Mouse (Mus musculus): ENCODE measurements around the gene Frmd5. TPM values are rescaled to one million over a fixed set of nuclear protein-coding genes. Genes with fewer than 3 reads are reported as not detected.
"Not testable (repeated sequence)": the region's sequence is repeated elsewhere in the genome, so short reads cannot be mapped to it uniquely, and the experiment has no call there.

The Frmd5 gene
- polyA plus RNA-seq, 1 experiment, result 0.45 TPM

DNA sequence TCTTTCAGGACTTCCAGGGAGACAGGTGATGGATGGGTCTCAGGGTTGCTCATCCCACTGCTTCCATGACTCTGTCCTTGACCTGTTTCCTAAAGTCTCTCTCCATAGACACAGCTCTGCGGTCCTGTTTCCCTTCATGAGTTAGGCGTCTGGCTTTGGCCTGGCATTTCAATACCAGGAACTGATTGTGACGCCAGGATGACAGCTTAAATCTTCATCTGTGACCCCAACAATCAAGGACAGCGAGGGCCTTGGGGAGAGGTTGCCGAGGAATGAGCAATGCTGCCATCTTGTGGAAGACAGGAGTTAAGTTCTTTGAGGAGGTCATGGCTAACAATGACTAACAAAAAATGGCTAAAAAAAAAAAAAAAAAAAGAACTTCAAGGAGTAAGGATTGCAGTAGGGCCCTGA lies 25.6 kb upstream of the Frmd5 start:
- no peak overlapping the region for H3K27ac ChIP-seq (ENCODE audit: insufficient read depth, low read depth, low read length)
- H3K4me3 ChIP-seq (ENCODE audit: insufficient read depth, low read depth, low read length), result no peak overlapping the region
- WGBS, result 10% methylated on average over 5 of the region's 5 CpGs
- no peaks in the 10 kb centered on the region for H3K36me3 ChIP-seq (ENCODE audit: control insufficient read depth, insufficient read depth, low read length)
- H3K27me3 ChIP-seq (replicated peaks; ENCODE audit: control insufficient read depth, insufficient read depth, low read length), result no peaks in the 10 kb centered on the region
- no peaks in the 10 kb centered on the region for H3K4me1 ChIP-seq (ENCODE audit: control insufficient read depth, insufficient read depth, low read length)
- TF ChIP-seq CTCF (conservative IDR thresholded peaks at IDR 0.05; ENCODE audit: insufficient read depth, insufficient read length, low read depth, low read length) (peak; percentile 71), POLR2A (IDR thresholded peaks at IDR 0.05; ENCODE audit: low read depth, low read length) (no peak)
- DNase-seq, result peak; percentile 53

DNA sequence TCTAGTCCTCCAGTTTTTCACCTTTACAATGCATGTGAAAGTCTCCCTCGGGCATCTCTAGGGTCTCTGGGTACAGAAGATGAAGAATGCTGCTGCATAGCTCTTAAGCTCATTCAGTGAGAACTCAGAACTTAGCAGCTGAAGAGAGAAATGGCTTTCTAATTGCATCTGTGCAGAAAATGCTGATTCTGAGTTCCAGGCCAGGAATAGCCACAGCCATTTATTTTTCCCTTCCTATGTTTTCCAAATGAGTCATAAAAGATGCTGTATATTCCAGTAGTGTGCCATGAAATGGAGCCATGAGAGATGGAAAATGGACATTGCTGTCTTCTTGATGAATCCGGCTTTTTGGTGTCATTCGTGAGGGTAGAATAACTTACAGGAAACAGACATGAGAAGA lies 21.5 kb upstream of the Frmd5 start:
- Histone ChIP-seq H3K27ac (ENCODE audit: insufficient read depth, low read depth, low read length) (no peak overlapping the region), H3K36me3 (ENCODE audit: control insufficient read depth, insufficient read depth, low read length) (no peaks in the 10 kb centered on the region), H3K4me3 (ENCODE audit: insufficient read depth, low read depth, low read length) (no peak overlapping the region), H3K4me1 (ENCODE audit: control insufficient read depth, insufficient read depth, low read length) (no peaks in the 10 kb centered on the region), H3K27me3 (replicated peaks; ENCODE audit: control insufficient read depth, insufficient read depth, low read length) (no peaks in the 10 kb centered on the region)
- WGBS, result 88% methylated on average over 3 of the region's 3 CpGs
- no peak for DNase-seq
- TF ChIP-seq POLR2A (IDR thresholded peaks at IDR 0.05; ENCODE audit: low read depth, low read length) (no peak), CTCF (conservative IDR thresholded peaks at IDR 0.05; ENCODE audit: insufficient read depth, insufficient read length, low read depth, low read length) (no peak)

DNA sequence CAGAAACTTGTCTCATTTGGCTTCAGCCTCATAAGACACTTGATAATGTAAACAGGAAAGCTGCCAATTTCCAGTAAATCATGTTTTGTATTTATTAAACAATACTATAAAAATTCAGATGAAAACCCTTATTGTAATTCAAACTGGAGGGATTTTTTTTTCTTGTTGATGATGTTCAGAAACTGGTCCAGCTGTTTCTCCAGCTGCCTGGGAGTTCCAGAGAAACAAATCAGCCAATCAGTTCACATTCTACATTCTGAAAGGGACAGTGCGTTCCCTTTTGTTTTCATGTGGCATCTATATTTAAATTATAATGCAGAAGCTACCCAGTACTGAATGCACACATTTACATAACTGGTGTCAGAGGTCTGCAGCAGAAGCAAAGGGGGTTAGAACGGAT lies 19.3 kb upstream of the Frmd5 start:
- no peaks in the 10 kb centered on the region for H3K4me1 ChIP-seq (ENCODE audit: control insufficient read depth, insufficient read depth, low read length)
- no peak for TF ChIP-seq CTCF (conservative IDR thresholded peaks at IDR 0.05; ENCODE audit: insufficient read depth, insufficient read length, low read depth, low read length)
- no peak for TF ChIP-seq POLR2A (IDR thresholded peaks at IDR 0.05; ENCODE audit: low read depth, low read length)
- WGBS, result 80% methylated on average over 2 of the region's 2 CpGs
- DNase-seq, result no peak
- no peaks in the 10 kb centered on the region for H3K27me3 ChIP-seq (replicated peaks; ENCODE audit: control insufficient read depth, insufficient read depth, low read length)
- no peak overlapping the region for H3K27ac ChIP-seq (ENCODE audit: insufficient read depth, low read depth, low read length)
- no peak overlapping the region for H3K4me3 ChIP-seq (ENCODE audit: insufficient read depth, low read depth, low read length)
- no peaks in the 10 kb centered on the region for H3K36me3 ChIP-seq (ENCODE audit: control insufficient read depth, insufficient read depth, low read length)

DNA sequence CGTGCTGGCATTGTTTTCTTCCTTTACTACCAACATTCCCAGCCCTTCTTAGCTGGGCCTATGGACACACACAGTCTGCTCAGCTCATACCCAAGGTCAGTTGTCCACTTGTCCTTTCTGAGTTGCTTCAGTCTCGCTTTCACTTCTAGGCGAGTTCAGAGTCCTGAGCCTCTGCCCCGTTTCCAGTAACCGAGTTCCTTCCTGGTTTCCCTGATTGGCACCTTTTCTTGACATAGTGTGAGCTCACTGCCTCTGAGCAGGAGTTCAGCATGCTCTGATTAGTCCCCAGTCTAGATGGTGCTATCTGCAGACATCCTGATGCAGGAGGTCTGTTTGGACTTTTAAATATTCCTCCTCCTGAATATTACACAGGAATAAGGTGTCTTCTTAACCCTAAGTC lies 17.8 kb upstream of the Frmd5 start:
- Histone ChIP-seq H3K36me3 (ENCODE audit: control insufficient read depth, insufficient read depth, low read length) (no peaks in the 10 kb centered on the region), H3K4me1 (ENCODE audit: control insufficient read depth, insufficient read depth, low read length) (no peaks in the 10 kb centered on the region), H3K27me3 (replicated peaks; ENCODE audit: control insufficient read depth, insufficient read depth, low read length) (no peaks in the 10 kb centered on the region), H3K4me3 (ENCODE audit: insufficient read depth, low read depth, low read length) (no peak overlapping the region), H3K27ac (ENCODE audit: insufficient read depth, low read depth, low read length) (no peak overlapping the region)
- TF ChIP-seq CTCF (conservative IDR thresholded peaks at IDR 0.05; ENCODE audit: insufficient read depth, insufficient read length, low read depth, low read length) (no peak), POLR2A (IDR thresholded peaks at IDR 0.05; ENCODE audit: low read depth, low read length) (no peak)
- WGBS, result 58% methylated on average over 5 of the region's 5 CpGs
- DNase-seq, result no peak

DNA sequence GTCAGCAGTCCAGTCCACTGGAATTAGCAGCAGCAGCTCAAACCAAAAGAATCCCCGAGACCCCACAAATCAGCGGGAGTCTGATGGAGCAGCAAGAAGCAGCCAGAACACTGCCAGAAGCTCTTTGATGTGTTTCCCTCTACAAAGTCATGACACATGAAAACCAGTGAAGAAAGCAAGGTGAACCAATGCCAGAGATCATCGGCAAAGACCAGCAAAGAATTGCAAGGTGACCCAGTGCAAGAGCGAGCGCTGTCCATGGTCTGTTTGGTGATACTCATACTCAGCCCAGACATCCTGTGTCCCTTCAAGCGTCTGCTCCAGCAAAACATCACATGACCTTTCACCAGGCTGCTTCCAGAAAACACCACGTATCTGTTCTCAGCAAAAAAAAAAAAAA lies 14.9 kb upstream of the Frmd5 start:
- no peak for DNase-seq
- Histone ChIP-seq H3K27ac (ENCODE audit: insufficient read depth, low read depth, low read length) (no peak overlapping the region), H3K36me3 (ENCODE audit: control insufficient read depth, insufficient read depth, low read length) (no peaks in the 10 kb centered on the region), H3K4me3 (ENCODE audit: insufficient read depth, low read depth, low read length) (no peak overlapping the region), H3K27me3 (replicated peaks; ENCODE audit: control insufficient read depth, insufficient read depth, low read length) (no peaks in the 10 kb centered on the region), H3K4me1 (ENCODE audit: control insufficient read depth, insufficient read depth, low read length) (no peaks in the 10 kb centered on the region)
- TF ChIP-seq POLR2A (IDR thresholded peaks at IDR 0.05; ENCODE audit: low read depth, low read length) (no peak), CTCF (conservative IDR thresholded peaks at IDR 0.05; ENCODE audit: insufficient read depth, insufficient read length, low read depth, low read length) (no peak)
- 92% methylated on average over 7 of the region's 7 CpGs for WGBS

DNA sequence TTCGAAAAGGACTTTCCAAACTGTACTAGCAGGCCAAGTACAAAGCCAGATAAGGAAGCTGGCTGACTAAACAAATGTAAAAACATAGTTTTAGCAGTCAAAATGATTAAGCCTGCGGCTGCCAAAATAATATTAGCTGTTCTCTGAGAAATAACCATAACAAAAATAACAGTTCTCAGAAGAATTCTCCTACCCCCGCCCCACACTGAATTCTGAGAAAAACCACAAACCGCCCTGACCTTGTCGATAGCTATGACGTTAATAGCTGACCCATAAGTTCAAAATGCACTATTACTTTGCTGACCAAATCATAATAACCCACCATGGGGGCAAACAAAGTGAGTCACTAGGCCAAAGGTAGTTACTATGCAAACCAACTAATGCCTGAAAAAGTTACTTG lies 4.0 kb upstream of the Frmd5 start:
- H3K4me3 ChIP-seq (ENCODE audit: insufficient read depth, low read depth, low read length); H3K27me3 ChIP-seq (replicated peaks; ENCODE audit: control insufficient read depth, insufficient read depth, low read length); DNase-seq; H3K36me3 ChIP-seq (ENCODE audit: control insufficient read depth, insufficient read depth, low read length); H3K4me1 ChIP-seq (ENCODE audit: control insufficient read depth, insufficient read depth, low read length); H3K27ac ChIP-seq (ENCODE audit: insufficient read depth, low read depth, low read length): not testable (repeated sequence)
- WGBS, result 70% methylated on average over 6 of the region's 6 CpGs

DNA sequence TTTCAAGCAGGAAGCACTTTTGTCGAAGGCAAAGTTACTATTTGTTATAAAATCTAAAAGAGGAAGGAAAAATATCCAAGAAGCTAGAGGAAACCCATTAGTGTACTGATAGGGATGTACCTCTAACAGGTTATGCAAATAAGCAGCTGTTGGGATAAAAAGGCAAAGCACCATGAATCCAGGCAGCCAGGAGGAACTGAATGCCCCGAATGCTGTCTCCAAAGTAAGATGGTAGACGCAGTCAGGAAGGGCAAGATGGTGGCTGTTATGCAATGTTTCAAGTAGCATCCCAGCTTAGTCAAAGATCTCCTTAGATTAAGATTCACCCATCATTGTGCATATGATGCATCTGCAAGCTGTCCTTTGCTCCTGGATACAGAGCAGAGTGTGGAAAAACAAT lies 2.2 kb upstream of the Frmd5 start:
- no peaks in the 10 kb centered on the region; the same call in 1 of the 2 replicates for H3K4me1 ChIP-seq (ENCODE audit: control insufficient read depth, insufficient read depth, low read length)
- TF ChIP-seq POLR2A (IDR thresholded peaks at IDR 0.05; ENCODE audit: low read depth, low read length) (no peak), CTCF (conservative IDR thresholded peaks at IDR 0.05; ENCODE audit: insufficient read depth, insufficient read length, low read depth, low read length) (no peak)
- no peak overlapping the region for H3K4me3 ChIP-seq (ENCODE audit: insufficient read depth, low read depth, low read length)
- no peaks in the 10 kb centered on the region for H3K36me3 ChIP-seq (ENCODE audit: control insufficient read depth, insufficient read depth, low read length)
- WGBS, result 73% methylated on average over 3 of the region's 3 CpGs
- no peak for DNase-seq
- H3K27me3 ChIP-seq (replicated peaks; ENCODE audit: control insufficient read depth, insufficient read depth, low read length), result peaks cover 5% of the 10 kb centered on the region
- H3K27ac ChIP-seq (ENCODE audit: insufficient read depth, low read depth, low read length), result no peak overlapping the region
